Mouse (Mus musculus): ENCODE data around the gene Itsn2.
"Not testable (repeated sequence)": the region's sequence is repeated elsewhere in the genome, so short reads cannot be mapped to it uniquely, and the experiment has no call there.

Itsn2 gene

DNA sequence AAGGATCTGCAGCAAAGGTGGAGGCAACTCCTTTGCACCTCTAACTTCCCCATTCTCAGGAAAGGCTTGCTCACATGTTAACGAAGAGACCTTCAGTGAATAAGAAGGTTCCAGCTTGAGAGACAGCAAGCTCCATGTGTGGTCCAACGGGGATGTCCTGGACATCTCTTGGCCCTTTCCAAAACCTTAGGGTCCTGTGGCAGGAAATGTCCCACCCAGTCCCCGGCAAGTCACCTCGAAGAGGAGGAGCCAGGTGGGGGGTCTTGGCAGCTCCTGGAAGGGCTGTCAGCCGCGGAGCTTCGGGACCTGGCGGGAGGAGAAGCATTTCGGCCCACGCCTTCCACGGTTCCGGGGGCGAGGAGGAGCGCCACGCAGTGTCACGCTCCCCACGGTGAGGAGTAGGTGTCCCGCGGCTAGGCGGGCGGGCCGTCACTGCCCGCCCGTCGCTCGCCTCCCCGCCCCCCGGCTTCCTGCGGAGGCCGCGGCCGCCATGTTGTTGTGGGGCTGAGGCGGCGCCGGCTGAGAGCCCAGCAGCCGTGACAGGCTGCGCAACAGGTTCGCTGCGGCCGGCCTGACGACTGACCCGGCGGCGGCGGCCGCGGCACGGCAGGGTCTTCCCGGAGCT is at the start of gene Itsn2, which contains the start of gene Gm3625:
Gene Itsn2, plus strand, starts transcription at position 98 of the 625 bp plus-strand sequence.
Gene Gm3625, minus strand, starts transcription at position 387 of the 625 bp plus-strand sequence.
- peak; percentile 74 for DNase-seq (ENCODE audit: low spot score)

DNA sequence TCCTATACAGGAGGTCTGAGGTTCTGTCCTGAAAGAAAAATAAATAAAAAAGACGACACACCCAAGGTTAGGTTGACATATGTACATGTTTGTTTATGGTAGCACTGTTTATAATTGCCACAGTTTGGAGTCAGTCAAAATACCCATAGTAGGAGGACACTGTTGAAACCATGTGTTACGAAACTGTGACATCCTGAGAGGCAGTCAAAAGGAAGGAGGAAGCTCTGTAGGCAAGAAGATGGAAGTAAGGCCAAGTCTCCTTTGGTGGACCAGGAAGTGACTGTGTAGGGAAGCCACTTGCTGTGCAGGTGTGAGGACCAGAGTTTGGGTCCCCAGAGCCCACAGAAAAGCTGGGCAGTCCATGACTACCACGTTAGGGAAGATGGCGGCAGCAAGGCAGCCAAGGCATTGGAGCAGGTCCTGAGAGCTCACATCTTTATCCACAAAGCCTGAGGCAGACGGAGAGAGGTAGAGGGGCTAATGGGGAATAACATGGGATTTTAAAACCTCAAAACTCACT is 48.0 kb upstream of the Itsn2 start:
- DNase-seq (ENCODE audit: low spot score) = no peak

DNA sequence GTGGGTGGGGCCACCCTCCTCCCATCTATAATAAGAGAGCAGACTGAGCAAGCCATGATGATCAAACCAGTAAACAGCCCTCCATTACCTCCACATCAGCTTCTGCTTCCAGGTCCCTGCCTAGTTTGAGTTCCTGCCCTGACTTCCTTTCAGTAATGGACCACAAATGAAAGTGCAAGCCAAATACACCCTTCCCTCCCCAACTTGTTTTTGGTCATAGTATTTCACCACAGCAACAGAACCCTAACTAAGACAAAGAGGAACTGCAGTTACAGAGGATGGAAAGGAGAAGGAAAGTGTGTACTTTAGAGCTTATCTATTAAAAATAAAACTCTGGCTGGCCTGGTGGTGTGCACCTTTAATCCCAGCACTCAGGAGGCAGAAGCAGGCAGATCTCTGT is 47.0 kb upstream of the Itsn2 start:
- no peak for DNase-seq (ENCODE audit: low spot score)

GRCm38 (mm10) chr12:4546491-4546890 is 45.9 kb upstream of the Itsn2 start:
- DNase-seq (ENCODE audit: low spot score) = no peak

GRCm38 (mm10) chr12:4547557-4547956 is 44.9 kb upstream of the Itsn2 start:
- DNase-seq (ENCODE audit: low spot score) = no peak

DNA sequence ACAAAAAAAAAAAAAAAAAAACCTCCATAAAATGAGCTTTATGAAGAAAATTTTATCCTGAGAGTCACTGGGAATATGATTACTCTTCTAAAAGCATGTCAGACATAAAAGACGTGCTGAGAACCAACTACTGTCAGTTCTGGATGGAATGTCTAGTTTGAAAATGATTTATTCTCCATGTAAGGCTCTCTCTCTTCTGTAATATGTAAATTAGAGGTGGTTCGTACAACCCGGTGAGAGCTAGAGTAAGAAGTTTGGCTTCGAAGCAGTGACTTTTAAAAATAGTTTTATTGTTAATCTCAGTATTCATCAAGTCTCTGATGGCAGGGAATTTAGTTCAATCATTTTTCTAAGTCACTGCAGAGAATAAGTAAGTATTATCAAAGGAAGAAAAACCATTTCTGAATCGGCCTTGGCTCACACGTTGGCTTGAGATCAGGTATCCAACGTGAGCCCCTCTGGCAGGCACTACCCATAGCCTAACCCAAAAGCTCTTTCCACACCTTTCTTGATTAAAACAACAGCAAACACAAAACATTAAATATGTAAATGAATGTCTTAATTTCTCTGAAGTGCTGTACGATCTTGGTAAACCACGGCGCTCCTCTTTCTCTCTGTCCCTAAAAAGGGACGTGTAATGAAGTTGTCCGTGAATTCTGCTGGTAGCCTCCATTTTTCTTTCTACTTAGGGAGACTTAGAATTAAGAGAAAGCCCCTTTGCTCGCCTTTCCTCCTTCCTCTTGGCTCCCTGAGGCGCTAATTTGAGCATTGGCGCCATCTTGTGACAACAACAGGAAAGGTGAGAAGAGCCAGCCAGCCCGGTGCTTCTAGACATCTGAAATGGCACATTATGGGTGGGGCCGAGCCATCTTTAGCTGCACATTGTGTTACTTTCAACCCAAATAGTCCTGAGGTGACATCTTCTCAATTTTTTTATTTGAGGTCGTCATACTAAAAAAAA is 44.1 kb upstream of the Itsn2 start:
- DNase-seq (ENCODE audit: low spot score) = peak; percentile 88

DNA sequence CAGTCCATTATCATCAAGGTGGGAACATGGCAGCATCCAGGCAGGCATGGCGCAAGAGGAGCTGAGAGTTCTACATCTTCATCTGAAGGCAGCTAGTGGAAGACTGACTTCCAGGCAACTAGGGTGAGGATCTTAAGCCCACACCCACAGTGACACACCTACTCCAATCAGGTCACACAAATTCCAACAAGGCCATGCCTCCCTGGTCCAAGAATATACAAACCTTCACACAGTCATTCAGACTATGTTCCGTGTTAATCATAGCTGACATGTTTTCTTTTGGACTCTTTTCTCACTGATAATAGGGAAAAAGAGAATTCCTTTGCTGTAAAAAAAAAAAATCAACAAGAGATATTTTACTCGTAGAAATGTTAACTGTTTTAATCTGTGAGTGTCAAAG is 38.7 kb upstream of the Itsn2 start:
- DNase-seq (ENCODE audit: low spot score) = not testable (repeated sequence)

- DNase-seq (ENCODE audit: low spot score) = no peak
Measured at GRCm38 (mm10) chr12:4555451-4555850, 37.0 kb upstream of the Itsn2 start.

DNA sequence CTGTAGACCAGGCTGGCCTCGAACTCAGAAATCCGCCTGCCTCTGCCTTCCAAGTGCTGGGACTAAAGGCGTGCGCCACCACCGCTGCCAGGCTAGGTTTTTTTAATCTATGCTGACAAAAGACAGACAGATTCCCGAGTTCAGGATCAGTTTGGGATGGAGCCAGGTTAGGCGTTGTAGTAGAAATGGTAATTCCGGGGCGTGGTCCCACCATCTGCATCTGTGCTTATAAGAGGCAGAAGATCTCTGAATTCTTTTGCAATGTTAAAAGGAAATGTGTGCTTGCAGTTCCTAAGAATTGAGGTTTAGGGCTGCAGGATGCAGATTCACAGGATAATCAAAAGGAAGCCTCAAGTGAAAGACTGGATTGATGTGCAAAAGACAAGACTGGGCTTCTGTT is 35.5 kb upstream of the Itsn2 start:
- DNase-seq (ENCODE audit: low spot score) = no peak

DNA sequence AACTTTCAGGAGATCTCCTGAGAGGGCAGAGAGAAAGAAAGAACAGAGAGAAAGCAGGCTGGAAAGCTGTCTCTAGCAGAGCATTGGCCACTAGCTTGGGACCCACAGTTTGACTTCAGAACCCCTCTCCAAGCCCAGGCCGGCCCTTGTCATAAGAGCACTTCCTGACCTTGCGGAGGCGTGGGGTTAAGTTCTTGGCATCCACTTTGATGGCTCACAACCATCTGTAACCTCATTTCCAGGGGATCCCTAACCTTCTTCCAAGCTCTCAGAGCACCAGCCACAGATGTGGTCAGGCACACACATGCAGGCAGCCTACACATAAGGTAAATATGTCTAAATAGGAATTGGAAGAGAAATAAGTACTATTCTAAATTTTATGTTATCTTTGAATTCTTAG is 35.0 kb upstream of the Itsn2 start:
- no peak for DNase-seq (ENCODE audit: low spot score)

DNA sequence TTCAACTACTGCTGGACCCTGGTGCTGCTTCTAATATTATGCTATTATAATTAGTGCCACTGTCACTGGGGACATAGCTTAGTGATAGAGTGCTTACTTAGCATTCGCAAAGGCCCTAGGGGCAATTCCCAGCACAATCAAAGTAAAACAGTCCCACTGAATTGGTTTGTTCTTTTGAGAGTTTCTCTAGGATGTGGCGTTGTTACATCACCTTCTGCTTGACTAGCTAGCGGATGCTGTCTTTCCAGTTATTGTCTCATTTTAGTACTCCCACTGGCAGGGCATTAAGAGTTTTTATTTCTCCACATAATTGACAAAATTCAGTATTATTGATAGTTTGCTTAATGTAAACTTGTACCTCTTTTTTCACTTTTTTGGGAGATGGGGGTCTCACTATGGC is 34.4 kb upstream of the Itsn2 start:
- DNase-seq (ENCODE audit: low spot score) = no peak

- no peak for DNase-seq (ENCODE audit: low spot score)
Measured at GRCm38 (mm10) chr12:4558475-4559279, 33.8 kb upstream of the Itsn2 start.

- peak; percentile 74 for DNase-seq (ENCODE audit: low spot score)
Measured at GRCm38 (mm10) chr12:4571864-4572263, 20.6 kb upstream of the Itsn2 start.

DNA sequence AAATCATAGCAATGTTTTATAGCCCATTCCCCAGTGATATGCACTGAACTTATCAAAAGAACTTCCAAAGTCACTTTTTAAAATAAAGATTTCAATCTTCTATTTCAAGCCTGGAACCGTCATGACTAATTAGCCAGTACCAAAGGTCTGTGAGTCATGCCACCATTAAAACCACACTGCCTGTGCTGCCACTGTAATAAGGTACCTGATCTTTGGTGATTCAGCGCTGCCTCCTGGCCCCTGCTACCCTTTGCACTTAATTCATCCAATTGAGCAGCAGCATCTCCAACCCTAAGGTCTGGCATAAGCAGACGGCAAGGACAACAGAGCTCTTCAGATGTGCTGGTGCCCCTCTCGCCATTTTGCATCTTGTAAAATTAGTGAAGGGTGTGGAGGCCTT is 18.4 kb upstream of the Itsn2 start:
- no peak for DNase-seq (ENCODE audit: low spot score)

- DNase-seq (ENCODE audit: low spot score) = no peak
Measured at GRCm38 (mm10) chr12:4582326-4582725, 10.1 kb upstream of the Itsn2 start.

DNA sequence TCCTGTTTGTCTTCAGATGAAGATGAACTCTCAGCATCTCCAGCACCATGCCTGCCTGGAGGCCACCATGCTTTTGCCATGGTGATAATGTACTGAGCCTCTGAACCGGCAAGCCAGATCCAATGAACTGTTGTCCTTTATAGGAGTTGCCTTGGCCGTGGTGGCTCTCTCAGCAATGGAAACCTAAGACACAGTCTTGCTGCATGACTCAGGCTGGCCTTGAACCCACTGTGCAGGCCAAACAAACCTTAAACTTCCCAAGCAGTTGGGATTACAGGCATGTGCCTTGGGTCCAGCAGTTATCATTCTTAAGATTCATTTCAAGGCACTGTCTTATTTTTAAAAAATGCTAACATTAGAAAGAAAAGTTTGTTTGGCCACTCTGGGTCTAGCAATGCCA is 4.6 kb upstream of the Itsn2 start:
- DNase-seq (ENCODE audit: low spot score) = no peak

- no peak for DNase-seq (ENCODE audit: low spot score)
Measured at GRCm38 (mm10) chr12:4588603-4589002, 3.8 kb upstream of the Itsn2 start.

- DNase-seq (ENCODE audit: low spot score) = no peak
Measured at GRCm38 (mm10) chr12:4592025-4592424, 413 bp upstream of the Itsn2 start.

DNA sequence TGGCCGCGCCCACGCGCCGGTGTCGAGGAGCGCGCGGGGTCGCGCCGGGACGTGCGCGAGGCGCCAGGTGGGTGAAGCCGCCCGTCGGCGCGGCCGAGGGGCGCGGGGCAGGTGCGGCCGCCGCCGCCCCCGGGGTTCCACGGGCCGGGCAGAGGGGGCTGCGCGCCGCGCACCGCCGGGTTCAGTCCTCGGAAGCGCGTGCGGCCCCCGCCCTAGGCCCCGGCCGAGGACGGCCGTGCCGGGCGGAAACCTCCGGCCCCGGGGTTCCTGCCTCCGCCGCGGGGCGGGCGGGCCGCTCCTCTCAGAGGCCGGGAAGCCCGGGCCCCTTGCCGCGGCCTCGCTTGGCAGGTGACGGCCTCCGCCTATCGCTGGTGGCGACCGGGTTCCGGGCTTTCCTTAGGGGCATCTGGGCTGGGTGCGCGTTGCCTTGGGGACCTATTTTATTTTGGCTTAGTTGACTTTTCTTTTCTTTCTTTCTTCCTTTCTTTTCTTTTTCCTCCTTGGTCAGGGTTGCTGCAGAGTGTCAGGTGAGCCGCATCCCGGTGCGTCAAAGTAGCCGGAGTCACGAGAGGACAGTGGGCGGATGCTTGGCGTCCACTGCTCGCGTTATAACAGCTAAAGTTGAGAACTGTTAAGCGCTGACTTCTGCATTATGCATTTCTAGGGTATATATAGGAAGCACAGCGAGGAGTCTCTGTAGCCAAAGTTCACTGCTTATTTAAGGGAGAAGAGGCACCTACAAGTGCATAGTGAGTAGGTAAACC is 910 bp downstream of the Itsn2 start:
- DNase-seq (ENCODE audit: low spot score) = peak; percentile 20

DNA sequence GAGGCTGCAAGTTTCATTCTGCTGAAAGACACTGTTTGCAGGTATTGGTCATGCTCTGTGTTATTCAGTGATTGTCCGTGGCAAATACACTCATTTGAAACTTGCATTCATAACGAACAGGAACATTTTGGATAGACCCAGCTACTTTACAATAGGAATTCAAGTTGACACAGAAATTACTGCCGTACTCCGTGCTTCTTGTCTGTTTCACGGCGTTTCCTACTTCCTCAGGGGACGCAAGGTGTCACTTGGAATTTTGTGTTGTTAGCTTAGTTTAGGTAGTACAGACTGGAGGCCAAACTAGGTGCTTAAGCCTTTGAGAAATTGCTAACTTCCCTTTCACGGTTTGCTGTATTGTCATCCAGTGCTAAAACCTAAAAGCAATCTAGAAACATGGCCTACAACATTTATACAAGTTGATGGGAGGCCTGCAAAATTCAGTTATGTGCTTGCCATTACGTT is 1.5 kb downstream of the Itsn2 start:
- DNase-seq (ENCODE audit: low spot score) = peak; percentile 6

DNA sequence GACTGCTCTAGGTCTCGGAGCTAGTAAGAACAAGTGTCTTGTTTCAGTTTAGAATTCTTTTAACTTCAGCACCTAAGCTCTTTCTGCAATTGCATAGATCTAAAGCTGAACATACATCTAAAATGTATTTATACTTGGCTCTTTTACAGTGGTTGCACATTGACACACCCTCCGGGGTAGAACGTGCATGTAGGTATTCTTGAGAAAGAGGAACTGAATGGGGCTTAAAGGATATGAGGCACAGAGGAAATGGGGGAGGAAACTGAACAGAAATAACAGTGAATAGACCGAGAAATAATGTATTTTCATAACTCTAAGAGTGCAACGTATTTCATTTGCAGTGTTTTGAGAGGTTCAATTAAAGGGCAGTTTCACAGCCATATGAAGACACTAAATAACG is 2.6 kb downstream of the Itsn2 start:
- no peak for DNase-seq (ENCODE audit: low spot score)

Data from embryo, embryonic 10 days (tissue).